Mouse (Mus musculus) lung, embryonic 16.5 days (tissue): ENCODE results near the gene Khk. TPM values are rescaled to one million over a fixed set of nuclear protein-coding genes. Genes with fewer than 3 reads are reported as not detected.

Experiments used
- ATAC-seq: fragments of 200-750 bp; cut with Nextera tagmentation; 2 replicates; pipeline ENCODE4 v1.8.0; 2017; ENCODE audit warnings: low read depth, mild to moderate bottlenecking, moderate library complexity
- H3K27ac ChIP-seq: fragments of 300-500 bp; sonication (generic); 2 replicates; pipeline ENCODE4 v1.5.1; 2014; ENCODE audit warnings: mild to moderate bottlenecking, control low read depth, low read length
- H3K27me3 ChIP-seq: fragments of 300-500 bp; sonication (generic); 2 replicates; pipeline ENCODE4 v1.6.1; 2014; ENCODE audit warnings: low read depth, low read length, mixed read lengths; ENCODE audit not compliant: control insufficient read depth, insufficient read depth
- H3K36me3 ChIP-seq: fragments of 300-500 bp; sonication (generic); 2 replicates; pipeline ENCODE4 v1.6.1; 2014; ENCODE audit warnings: low read length; ENCODE audit not compliant: control insufficient read depth, insufficient read depth
- H3K4me1 ChIP-seq: fragments of 300-500 bp; sonication (generic); replicated peaks from 2 replicates; pipeline ENCODE4 v1.6.1; 2014; ENCODE audit warnings: low read length, mixed read lengths; ENCODE audit not compliant: control insufficient read depth, insufficient read depth
- H3K4me2 ChIP-seq: fragments of 300-500 bp; sonication (generic); 2 replicates; pipeline ENCODE4 v1.6.1; 2014; ENCODE audit warnings: low read depth, low read length, control low read depth
- H3K4me3 ChIP-seq: fragments of 300-500 bp; sonication (generic); 2 replicates; pipeline ENCODE4 v1.5.1; 2014; ENCODE audit warnings: mild to moderate bottlenecking, low read length, control low read depth
- H3K9ac ChIP-seq: fragments of 300-500 bp; sonication (generic); 2 replicates; pipeline ENCODE4 v1.6.1; 2014; ENCODE audit warnings: low read length, control low read depth
- H3K9me3 ChIP-seq: fragments of 300-500 bp; sonication (generic); 2 replicates; pipeline ENCODE4 v1.6.1; 2016; ENCODE audit warnings: low read length; ENCODE audit not compliant: control insufficient read depth
- WGBS: fragments of 180-500 bp; shearing (Covaris S2); extraction: QIAGEN DNeasy Blood & Tissue Kit; methylation state at CpG from one replicate; pipeline ENCODE4 v1.1.7; 2014; 5-methylcytosine and 5-hydroxymethylcytosine counted together
- polyA plus RNA-seq: library from polyadenylated mRNA; unstranded; fragments of >200 nt; fragmentation: Nextera tagmentation; extraction: Ambion mirVana; gene quantifications from 2 replicates; pipeline ENCODE4 v1.2.1, GENCODE M21; 2015

The Khk gene
- polyA plus RNA-seq, 1 experiment from 2014 or later, result 13.2 TPM

- WGBS, result 4% methylated on average over 44 of the region's 44 CpGs
Measured at GRCm38 (mm10) chr5:30944956-30945781, 23.9 kb downstream of the Khk start, which contains the start of gene Cgref1. TSS of gene Cgref1 (minus strand) at chr5:30945591.

DNA sequence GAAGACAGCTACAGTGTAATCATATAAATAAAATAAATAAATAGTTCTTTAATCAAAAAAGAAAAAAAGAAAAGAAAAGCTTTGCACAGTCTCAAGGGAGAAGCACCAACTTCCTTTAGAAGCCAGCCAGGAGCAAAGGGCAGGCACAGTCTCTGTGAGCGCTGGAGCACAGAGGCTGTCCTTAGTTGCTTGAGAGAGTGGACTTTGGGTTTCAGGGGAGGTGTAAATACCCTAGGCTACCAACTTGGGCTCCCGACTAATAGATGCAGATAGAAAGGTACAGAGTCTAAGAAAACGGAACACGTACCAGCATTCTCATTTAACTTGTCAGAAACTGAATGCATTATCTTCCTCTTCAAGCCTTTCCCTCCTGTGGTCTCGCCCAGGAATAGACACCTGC, 27.4 kb downstream of the Khk start:
- no peak overlapping the region for H3K4me2 ChIP-seq
- peaks cover 15% of the 10 kb centered on the region for H3K4me1 ChIP-seq

More at GRCm38 (mm10) chr5:30944956-30945781, 23.9 kb downstream of the Khk start, which contains the start of gene Cgref1:
- H3K27ac ChIP-seq, result no peak within 1 kb of the TSS
- peak within 1 kb of the TSS; percentile 55 for H3K9ac ChIP-seq
- no peaks in the 10 kb centered on the region; the same call in 1 of the 2 replicates for H3K27me3 ChIP-seq
- peaks cover 7% of the 10 kb centered on the region for H3K4me1 ChIP-seq
- peak within 1 kb of the TSS; percentile 68 for H3K4me2 ChIP-seq
- peak within 1 kb of the TSS; percentile 47 for H3K4me3 ChIP-seq
- ATAC-seq, result peak; percentile 48
- H3K36me3 ChIP-seq, result no peaks in the 10 kb centered on the region
- H3K9me3 ChIP-seq, result no peaks in the 10 kb centered on the region

GRCm38 (mm10) chr5:30949654-30950326, 28.6 kb downstream of the Khk start:
- Histone ChIP-seq H3K4me3 (peak overlapping the region; percentile 78), H3K9me3 (no peaks in the 10 kb centered on the region), H3K9ac (peak overlapping the region; percentile 74), H3K4me2 (peak overlapping the region; percentile 94), H3K4me1 (peaks cover 15% of the 10 kb centered on the region), H3K27me3 (no peaks in the 10 kb centered on the region; the same call in 1 of the 2 replicates), H3K36me3 (peaks cover 20% of the 10 kb centered on the region), H3K27ac (peak overlapping the region; percentile 64)
- under 1% methylated on average over 31 of the region's 31 CpGs for WGBS
- ATAC-seq, result peak; percentile 94

More for the DNA sequence above, 27.4 kb downstream of the Khk start:
- Histone ChIP-seq H3K9me3 (no peaks in the 10 kb centered on the region), H3K9ac (no peak overlapping the region), H3K27ac (no peak overlapping the region), H3K27me3 (no peaks in the 10 kb centered on the region; the same call in 1 of the 2 replicates), H3K4me3 (no peak overlapping the region), H3K36me3 (peaks cover 9% of the 10 kb centered on the region)
- 81% methylated on average over 5 of the region's 5 CpGs for WGBS
- no peak for ATAC-seq

DNA sequence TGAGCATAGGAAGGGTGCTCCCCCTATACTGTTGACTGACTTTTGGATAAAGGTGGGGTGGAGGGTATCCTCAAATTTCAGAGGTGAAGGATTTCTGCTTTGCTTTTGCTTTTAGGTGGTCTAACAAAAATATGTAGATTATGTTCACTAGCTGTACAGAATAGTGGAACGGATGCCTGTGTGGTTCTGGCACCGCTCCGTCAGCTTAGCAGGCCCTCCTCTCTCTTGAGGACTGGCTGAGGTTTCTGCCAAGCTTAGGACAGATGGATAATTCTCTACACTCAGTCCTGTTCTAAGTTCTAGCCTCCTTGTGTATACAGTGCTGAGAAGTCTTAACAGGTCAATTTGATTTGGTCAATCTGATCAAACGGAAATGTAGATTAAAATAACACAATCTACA, 29.2 kb downstream of the Khk start:
- peak overlapping the region; percentile 94 for H3K4me2 ChIP-seq
- peak overlapping the region; percentile 64 for H3K27ac ChIP-seq
- peak; percentile 0; the same call in 1 of the 2 replicates for ATAC-seq
- peak overlapping the region; percentile 74 for H3K9ac ChIP-seq
- peak overlapping the region; percentile 78 for H3K4me3 ChIP-seq
- H3K36me3 ChIP-seq, result peaks cover 24% of the 10 kb centered on the region
- 63% methylated on average over 4 of the region's 4 CpGs for WGBS
- peaks cover 15% of the 10 kb centered on the region for H3K4me1 ChIP-seq
- H3K27me3 ChIP-seq, result no peaks in the 10 kb centered on the region
- no peaks in the 10 kb centered on the region for H3K9me3 ChIP-seq

GRCm38 (mm10) chr5:30950922-30951321, 29.7 kb downstream of the Khk start:
- H3K9me3 ChIP-seq, result no peaks in the 10 kb centered on the region
- no peak overlapping the region for H3K4me2 ChIP-seq
- H3K4me3 ChIP-seq, result no peak overlapping the region
- H3K27ac ChIP-seq, result no peak overlapping the region
- H3K4me1 ChIP-seq, result peaks cover 15% of the 10 kb centered on the region
- H3K27me3 ChIP-seq, result no peaks in the 10 kb centered on the region
- peaks cover 28% of the 10 kb centered on the region for H3K36me3 ChIP-seq
- WGBS, result 75% methylated on average over 2 of the region's 2 CpGs
- no peak for ATAC-seq
- H3K9ac ChIP-seq, result no peak overlapping the region

GRCm38 (mm10) chr5:30951706-30952105, 30.5 kb downstream of the Khk start:
- no peak overlapping the region for H3K4me2 ChIP-seq
- peaks cover 29% of the 10 kb centered on the region for H3K36me3 ChIP-seq
- H3K27ac ChIP-seq, result no peak overlapping the region
- H3K4me3 ChIP-seq, result no peak overlapping the region
- H3K9ac ChIP-seq, result no peak overlapping the region
- 83% methylated on average over 6 of the region's 6 CpGs for WGBS
- no peaks in the 10 kb centered on the region for H3K9me3 ChIP-seq
- no peak for ATAC-seq
- H3K27me3 ChIP-seq, result no peaks in the 10 kb centered on the region
- H3K4me1 ChIP-seq, result peaks cover 15% of the 10 kb centered on the region

DNA sequence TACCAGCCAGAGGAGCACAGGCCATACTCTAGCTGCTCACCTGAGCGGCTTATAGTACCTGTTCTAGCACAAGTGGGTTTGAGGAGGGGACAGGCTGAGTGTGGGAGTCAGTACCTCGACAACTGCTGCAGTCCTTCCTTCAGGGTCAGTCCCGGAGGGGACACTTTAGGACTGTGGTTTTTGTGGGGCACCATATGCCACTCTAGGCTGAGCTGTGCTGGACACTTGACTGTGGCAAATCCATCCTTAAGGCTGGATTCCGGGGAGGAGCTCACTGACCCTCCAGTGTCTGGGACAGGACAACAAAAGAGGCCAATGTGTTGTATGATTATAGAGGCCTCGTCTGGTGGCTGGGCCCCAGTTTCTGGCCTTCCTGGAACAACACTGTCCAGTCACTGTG, 31.3 kb downstream of the Khk start:
- H3K9ac ChIP-seq, result no peak overlapping the region
- no peak overlapping the region for H3K4me3 ChIP-seq
- no peaks in the 10 kb centered on the region for H3K9me3 ChIP-seq
- 74% methylated on average over 5 of the region's 5 CpGs for WGBS
- no peaks in the 10 kb centered on the region for H3K27me3 ChIP-seq
- no peak for ATAC-seq
- no peak overlapping the region for H3K27ac ChIP-seq
- peaks cover 15% of the 10 kb centered on the region for H3K4me1 ChIP-seq
- H3K4me2 ChIP-seq, result no peak overlapping the region
- H3K36me3 ChIP-seq, result peaks cover 32% of the 10 kb centered on the region

- 88% methylated on average over 6 of the region's 6 CpGs for WGBS
- no peak overlapping the region for H3K27ac ChIP-seq
- no peaks in the 10 kb centered on the region for H3K9me3 ChIP-seq
- H3K4me2 ChIP-seq, result no peak overlapping the region
- peaks cover 39% of the 10 kb centered on the region for H3K36me3 ChIP-seq
- H3K4me3 ChIP-seq, result no peak overlapping the region
- no peak for ATAC-seq
- peaks cover 26% of the 10 kb centered on the region for H3K4me1 ChIP-seq
- H3K9ac ChIP-seq, result no peak overlapping the region
- no peaks in the 10 kb centered on the region for H3K27me3 ChIP-seq
Measured at GRCm38 (mm10) chr5:30954065-30954464, 32.8 kb downstream of the Khk start.

DNA sequence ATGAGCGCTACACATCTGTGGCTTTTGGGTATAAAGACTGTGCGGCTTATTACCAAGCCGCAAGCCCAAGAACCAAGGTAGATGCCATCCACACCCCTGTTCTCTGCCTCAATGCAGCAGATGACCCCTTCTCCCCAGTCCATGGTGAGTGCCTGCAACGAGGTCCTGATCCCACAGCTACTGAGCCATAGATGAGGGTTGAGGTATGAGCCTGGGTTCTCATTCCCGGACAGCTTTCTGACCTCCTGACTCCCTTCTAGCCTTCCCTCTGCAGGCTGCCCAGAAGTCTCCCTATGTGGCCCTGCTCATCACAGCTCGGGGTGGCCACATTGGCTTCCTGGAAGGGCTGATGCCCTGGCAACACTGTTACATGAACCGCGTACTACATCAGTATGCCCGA, 33.3 kb downstream of the Khk start:
- 92% methylated on average over 9 of the region's 9 CpGs for WGBS
- Histone ChIP-seq H3K27me3 (no peaks in the 10 kb centered on the region), H3K9me3 (no peaks in the 10 kb centered on the region), H3K9ac (no peak overlapping the region), H3K27ac (no peak overlapping the region), H3K4me3 (no peak overlapping the region), H3K36me3 (peaks cover 39% of the 10 kb centered on the region), H3K4me1 (peaks cover 24% of the 10 kb centered on the region), H3K4me2 (no peak overlapping the region)
- ATAC-seq, result no peak
